Mouse (Mus musculus): Measurements from ENCODE around the gene Cldn15.
"Not testable (repeated sequence)": the region's sequence is repeated elsewhere in the genome, so short reads cannot be mapped to it uniquely, and the experiment has no call there.

The Cldn15 gene

GRCm38 (mm10) chr5:136966331-136966730 lies at the start of gene Cldn15:
Cldn15 (plus strand) TSS chr5:136966616.
- no peak for DNase-seq (ENCODE audit: low read depth)

- DNase-seq (ENCODE audit: low read depth), result no peak
These were observed 48.7 kb upstream of the Cldn15 start for GRCm38 (mm10) chr5:136917613-136918242.

- peak; percentile 87 for DNase-seq (ENCODE audit: low read depth)
These were observed 47.6 kb upstream of the Cldn15 start for GRCm38 (mm10) chr5:136918655-136919472.

GRCm38 (mm10) chr5:136919546-136920301 lies 46.7 kb upstream of the Cldn15 start:
- peak; percentile 34 for DNase-seq (ENCODE audit: low read depth)

- no peak for DNase-seq (ENCODE audit: low read depth)
These were observed 43.6 kb upstream of the Cldn15 start for GRCm38 (mm10) chr5:136922830-136923229.

DNA sequence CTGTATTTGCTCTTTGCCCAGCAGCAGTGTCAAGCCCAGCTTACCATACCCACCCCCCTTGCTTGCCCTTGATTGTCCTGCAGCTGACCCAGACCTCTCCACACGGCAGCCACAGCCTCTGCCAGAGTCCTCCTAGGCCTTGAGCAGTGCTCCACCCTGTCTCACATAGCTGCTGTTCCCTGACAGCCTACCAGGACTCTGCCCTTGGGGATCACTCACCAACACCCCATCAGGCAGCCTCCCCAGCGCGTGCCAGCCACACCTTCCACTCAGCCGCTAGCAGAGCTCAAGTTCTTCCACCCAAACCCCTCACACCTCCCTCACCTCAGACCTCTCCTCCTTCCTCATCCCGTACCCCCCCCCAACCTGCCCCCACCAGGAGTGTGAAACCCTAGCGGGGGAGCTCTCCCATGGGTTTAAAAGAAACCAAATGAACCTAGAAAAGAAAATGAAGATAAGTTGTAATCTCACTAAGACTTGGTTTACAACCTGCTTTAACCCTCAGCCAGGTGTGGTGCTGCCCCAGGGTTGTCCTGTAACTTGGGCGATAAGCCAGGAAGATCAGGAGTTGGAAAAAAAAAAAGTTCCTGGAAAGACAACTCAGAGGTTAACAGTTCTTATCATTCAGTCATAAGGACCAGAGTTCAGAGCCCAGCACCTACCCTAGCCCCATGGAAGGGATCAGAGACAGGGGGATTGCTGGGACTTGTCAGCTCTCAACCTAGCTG lies 42.5 kb upstream of the Cldn15 start:
- DNase-seq (ENCODE audit: low read depth), result no peak

GRCm38 (mm10) chr5:136929073-136929472 lies 37.3 kb upstream of the Cldn15 start:
- DNase-seq (ENCODE audit: low read depth), result peak; percentile 91

- no peak for DNase-seq (ENCODE audit: low read depth)
These were observed 34.5 kb upstream of the Cldn15 start for GRCm38 (mm10) chr5:136931896-136932295.

DNA sequence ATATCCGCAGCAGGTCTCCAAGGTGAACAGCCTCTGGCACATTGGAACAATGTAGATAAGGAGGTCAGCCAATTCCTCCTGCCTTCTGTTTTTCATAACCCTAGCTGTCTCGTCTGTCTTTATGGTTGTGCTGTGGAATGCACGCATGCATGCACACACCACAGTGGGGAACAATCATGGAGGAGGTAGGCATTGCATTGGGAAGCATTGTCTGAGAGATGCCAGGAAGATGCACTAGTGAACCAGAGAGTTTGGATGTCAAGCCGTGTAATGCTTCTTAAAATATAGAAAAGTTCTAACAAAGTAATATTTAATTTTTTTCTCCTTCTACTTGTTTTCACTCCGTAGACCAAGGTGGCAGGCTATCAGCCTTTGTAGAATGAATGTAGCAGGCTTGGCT lies 33.5 kb upstream of the Cldn15 start:
- no peak for DNase-seq (ENCODE audit: low read depth)

DNA sequence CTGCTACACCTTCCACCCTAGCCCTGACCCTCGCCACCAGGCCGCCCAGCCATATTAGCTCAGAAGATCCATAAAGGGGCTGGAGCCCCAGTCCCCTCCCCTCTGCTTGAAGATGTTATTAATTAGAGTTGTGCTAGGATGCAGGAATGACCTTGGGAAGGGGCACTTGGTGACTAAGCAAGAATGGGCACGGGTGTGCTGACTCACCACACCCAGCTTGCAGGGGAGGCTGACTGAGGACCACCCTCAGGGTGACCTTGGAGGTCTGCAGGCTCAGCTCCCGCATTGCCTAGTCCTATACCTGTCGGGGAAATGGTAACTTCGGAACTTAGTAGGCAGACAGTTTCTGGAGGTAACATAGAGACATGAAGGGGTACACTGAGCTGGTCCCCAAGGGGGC lies 32.5 kb upstream of the Cldn15 start:
- no peak for DNase-seq (ENCODE audit: low read depth)

DNA sequence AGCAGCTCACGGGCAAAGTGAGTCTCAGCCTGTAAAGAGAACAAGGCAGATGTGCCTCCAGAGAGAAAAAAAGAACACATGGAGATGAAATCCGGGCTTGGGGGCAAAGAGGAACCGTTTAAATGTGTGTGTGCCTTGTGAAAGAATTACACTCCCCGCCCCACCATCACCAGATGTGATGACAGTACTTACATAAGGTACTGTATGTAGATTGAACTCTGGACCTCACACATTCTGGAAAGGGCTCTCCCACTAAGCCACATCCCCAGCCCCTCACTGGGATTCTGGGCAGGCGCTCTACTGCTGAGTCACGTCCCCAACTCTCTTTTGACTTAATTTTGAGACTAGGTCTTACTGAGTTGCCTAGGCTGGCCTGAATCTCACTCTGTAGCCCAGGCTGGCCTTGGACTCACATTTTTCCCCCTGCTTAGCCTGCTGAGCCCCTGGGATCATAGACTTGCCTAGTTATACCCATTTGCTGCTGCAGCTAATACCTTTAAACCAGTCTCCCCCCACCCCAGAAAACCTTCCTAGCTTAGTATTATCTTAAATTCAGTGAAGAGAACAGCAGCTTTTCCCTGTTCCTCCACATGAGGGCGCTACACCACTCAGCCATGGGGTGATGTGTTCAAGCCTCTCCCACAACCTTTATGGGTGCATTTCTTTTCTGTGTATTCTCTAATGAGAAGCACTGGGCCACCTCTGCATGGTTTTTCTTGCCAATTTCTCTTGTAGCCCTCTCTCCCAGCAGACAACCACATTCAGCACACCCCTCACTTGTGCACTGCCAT lies 30.3 kb upstream of the Cldn15 start:
- DNase-seq (ENCODE audit: low read depth), result peak; percentile 57

- DNase-seq (ENCODE audit: low read depth), result no peak
These were observed 29.7 kb upstream of the Cldn15 start for GRCm38 (mm10) chr5:136936750-136937149.

DNA sequence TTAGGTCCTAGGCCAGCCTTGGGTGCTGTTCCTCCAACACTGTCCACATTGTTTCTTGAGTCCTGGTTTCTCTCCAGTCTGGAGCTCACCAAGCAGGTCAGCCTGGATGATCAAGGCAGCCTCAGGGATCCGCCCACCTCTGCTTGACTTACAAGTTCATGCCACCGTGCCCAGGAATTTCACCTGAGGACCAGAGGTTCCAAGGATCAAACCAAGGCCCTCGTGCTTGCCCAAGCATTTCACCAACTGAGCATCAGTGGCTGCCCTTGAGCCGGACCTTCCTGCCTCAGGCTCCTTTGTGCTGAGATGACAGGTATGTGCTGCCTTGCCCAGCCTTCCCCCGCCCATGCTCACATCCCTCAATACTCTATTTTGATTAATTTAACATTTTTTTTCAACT lies 28.8 kb upstream of the Cldn15 start:
- DNase-seq (ENCODE audit: low read depth), result no peak

DNA sequence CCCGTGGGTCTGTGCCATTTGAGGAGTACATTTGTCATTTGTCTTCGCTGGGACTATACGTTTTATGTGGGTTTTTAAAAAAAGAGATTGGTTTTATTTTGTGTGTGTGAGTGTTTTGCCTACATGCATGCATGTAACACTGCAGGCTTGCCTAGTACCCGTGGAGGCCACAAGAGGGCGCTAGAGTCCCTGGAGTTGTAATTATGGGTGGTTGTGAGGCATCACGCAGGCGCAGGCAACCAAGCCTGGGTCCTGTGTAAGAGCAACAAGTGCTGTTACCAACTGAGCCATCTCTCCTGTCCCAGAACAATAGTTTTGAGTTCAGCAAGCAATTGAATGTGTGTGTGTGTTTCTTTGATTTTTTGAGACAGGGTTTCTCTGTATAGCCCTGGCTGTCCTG lies 27.1 kb upstream of the Cldn15 start:
- no peak for DNase-seq (ENCODE audit: low read depth)

DNA sequence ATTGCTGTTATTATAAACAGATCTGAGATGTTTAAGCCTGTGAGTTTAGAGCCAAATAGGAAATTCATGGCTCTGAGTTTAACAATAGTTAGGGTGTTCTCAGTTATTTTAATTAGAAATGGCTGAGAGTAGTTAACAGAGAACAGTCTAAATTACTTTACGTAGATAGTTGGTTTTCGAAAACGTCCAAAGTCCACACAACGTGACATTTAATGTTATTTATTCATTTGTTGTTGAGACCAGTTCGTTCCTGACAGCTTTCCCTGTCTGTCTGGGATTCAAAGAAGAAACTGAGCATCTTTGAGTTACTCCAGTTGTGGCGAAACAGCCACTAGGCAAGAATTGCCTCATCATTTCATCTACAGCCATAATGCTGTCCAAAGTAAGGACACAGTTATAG lies 26.4 kb upstream of the Cldn15 start:
- DNase-seq (ENCODE audit: low read depth), result not testable (repeated sequence)

GRCm38 (mm10) chr5:136940845-136941560 lies 25.4 kb upstream of the Cldn15 start:
- DNase-seq (ENCODE audit: low read depth), result no peak

DNA sequence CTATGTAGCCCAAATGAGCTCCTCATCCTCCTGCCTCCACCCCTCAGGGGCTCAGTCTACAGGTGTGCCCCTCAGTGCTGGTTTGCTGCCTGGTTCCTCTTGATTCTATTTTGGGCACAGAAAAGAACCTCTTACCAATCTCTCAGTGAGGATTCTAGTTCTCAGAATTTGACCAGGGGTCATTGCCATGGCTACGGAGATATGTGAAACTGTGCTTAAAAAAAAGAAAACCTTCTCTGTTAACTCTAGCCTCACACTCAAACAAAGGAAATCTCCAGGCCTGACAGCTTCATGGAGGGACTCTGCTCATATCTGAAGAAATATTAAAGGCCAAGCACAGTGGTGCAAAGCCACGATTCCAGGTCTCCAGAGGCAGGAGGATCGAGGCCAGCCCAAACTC lies 23.6 kb upstream of the Cldn15 start:
- DNase-seq (ENCODE audit: low read depth), result no peak

DNA sequence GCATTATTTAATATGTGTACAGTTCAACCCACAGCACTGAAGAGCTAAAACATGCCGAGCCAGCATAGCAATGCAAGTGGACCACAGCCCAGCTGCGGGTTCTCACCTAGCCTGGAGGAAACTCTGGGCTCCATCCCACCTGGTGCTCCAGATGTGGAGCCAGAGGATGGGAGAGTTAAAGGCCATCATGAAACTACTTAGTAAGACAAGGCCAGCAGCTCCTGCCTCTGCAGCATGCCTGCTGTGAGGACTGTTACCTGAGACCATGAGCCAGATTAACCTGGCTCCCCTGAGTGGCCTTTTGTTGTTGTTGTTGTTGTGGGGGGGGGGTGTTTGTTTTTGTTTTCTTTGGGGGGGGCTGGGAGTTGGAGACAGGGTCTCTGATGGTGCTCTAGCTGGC lies 23.0 kb upstream of the Cldn15 start:
- no peak for DNase-seq (ENCODE audit: low read depth)

DNA sequence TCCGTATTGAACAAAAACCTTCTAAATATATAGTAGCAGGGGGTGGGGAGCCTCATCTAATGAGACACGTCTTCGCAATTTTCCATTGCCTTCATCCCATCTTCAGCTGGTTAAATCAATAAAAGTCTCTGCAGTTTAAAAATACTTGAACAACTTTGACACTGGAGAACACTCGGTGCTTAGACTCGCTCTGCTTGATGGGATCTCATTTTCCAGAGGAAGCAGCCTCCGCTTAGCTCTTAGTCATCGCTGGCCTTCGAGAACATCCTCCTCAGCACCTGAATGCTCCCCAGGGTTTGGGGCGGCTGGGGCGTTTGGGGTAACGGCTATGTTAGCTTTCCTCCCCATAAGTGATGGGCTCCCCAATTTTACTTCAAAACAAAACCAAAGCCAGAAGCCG lies 21.3 kb upstream of the Cldn15 start:
- no peak for DNase-seq (ENCODE audit: low read depth)

DNA sequence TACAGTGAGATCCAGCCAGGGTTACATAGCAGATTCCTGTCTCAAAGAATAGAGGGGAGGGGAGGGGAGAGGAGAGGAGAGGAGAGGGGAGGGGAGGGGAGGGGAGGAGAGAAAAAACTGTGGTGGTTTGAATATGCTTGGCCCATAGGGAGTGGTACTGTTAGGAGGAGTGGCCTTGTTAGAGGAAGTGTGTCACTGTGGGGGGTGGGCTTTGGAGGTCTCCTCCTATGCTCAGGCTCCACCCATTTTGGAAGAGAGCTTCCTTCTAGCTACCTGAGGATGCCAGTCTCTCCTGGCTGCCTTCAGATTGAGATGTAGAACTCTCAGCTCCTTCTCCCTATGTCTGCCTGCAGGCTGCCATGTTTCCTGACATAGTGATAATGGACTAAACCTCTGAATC lies 18.5 kb upstream of the Cldn15 start:
- DNase-seq (ENCODE audit: low read depth), result no peak

All from NIH3T3 (cell line).